Mouse (Mus musculus): ENCODE data around the gene Deaf1. TPM values are rescaled to one million over a fixed set of nuclear protein-coding genes. Genes with fewer than 3 reads are reported as not detected.

Gene Deaf1
- total and polyA plus RNA-seq, 3 experiments: 3.5 to 31.6 (median 10.0) TPM

DNA sequence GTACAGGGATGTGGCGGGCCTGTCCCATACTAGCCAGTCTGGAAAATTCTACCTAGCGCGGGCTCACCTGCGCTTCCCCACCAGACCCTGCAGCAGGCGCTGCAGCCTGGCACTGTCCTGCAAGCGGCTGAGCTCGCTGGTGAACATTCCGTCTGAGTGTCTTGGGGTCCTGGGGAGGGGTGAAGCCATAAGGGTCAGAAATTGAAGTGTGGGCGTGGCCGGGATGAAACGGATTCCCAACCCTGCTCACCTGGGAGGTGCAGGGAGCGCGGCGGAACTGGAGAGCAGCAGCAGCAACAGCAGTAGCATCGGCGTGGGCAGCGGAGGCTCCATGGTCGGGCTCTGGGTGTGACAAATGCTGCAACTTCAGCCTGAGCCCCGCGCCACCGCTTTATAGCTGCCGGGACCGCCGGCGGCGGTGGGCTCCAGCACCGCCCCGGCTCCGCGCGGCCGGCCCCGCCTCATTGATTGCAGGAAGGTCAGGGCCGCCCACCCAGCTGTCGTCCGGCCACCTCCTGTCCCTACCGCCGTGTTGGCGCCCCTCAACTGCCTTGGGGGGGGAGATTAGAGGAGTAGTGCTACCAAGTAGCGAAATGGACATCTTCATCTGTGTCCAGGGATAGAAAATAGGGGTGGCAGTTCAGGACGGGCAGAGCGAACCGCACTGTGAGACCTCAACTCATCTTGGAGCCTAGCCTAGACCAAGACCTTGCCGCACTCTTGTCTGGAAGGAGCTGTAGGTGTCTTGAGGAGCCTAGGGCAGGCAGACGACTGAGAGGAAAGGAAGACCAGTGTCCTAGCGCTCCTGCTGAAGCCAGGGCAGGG lies 48.5 kb downstream of the Deaf1 start, which contains the start of gene Sct:
TSS of gene Sct (minus strand) at position 368 of the 825 bp plus-strand sequence.
- H3K4me1 ChIP-seq (ENCODE audit: control insufficient read depth in 1 of 2, insufficient read depth in 2 of 2): peaks cover 51 to 85% of the 10 kb centered on the region in 2 experiments
- H3K4me3 ChIP-seq (replicated peaks in 1 of 3; ENCODE audit: low read depth in 2 of 3, low read length in 2 of 3, poor library complexity in 1 of 3): no peak within 1 kb of the TSS
- TF ChIP-seq ZKSCAN1 (IDR thresholded peaks at IDR 0.05; ENCODE audit: borderline replicate concordance, low read depth, low read length): no peak
- no peak for TF ChIP-seq NRF1 (IDR thresholded peaks at IDR 0.05; ENCODE audit: low read depth, low read length)
- no peak for TF ChIP-seq CHD2 (IDR thresholded peaks at IDR 0.05; ENCODE audit: low read length)
- dilution Hi-C loops (cut with MboI; ENCODE audit: extremely low pct_ligation_motif_present, extremely low pct_unique_long_range_greater_than_20kb, low sequenced_read_pairs) (no loop called here), in situ Hi-C loops (cut with MboI; ENCODE audit: low pct_ligation_motif_present, low pct_unique_long_range_greater_than_20kb, low sequenced_read_pairs) (loop anchor here (5.0 kb wide), 1 partner anchor 38 kb away; no protein-coding TSS in a partner anchor)
- no peak within 1 kb of the TSS for H3K9ac ChIP-seq (ENCODE audit: insufficient read depth, low read depth)
- H3K9me3 ChIP-seq (replicated peaks; ENCODE audit: low read length): no peaks in the 10 kb centered on the region
- peak within 1 kb of the TSS; percentile 93 for H3K27ac ChIP-seq (ENCODE audit: insufficient read depth, low read depth)
- no peak for DNase-seq (ENCODE audit: extremely low read depth)
- no peaks in the 10 kb centered on the region for H3K27me3 ChIP-seq (replicated peaks)
- H3K36me3 ChIP-seq (replicated peaks in 1 of 2; ENCODE audit: control insufficient read depth in 1 of 2, insufficient read depth in 1 of 2, low read length in 1 of 2): peaks cover 0 to 1% of the 10 kb centered on the region in 2 experiments
- 0 out of 2 replicates have a peak within 1 kb of the TSS, but pooled peaks have one; percentile 17 for H3K4me2 ChIP-seq (ENCODE audit: insufficient read depth, low read depth, poor library complexity, severe bottlenecking)
- no peaks in the 10 kb centered on the region for H3K79me2 ChIP-seq (replicated peaks; ENCODE audit: control insufficient read depth, extremely low read depth, insufficient read depth, poor library complexity, severe bottlenecking)

GRCm38 (mm10) chr7:141277701-141278678 lies 49.5 kb downstream of the Deaf1 start:
- no peaks in the 10 kb centered on the region for H3K79me2 ChIP-seq (replicated peaks; ENCODE audit: control insufficient read depth, extremely low read depth, insufficient read depth, poor library complexity, severe bottlenecking)
- dilution Hi-C loops (cut with MboI; ENCODE audit: extremely low pct_ligation_motif_present, extremely low pct_unique_long_range_greater_than_20kb, low sequenced_read_pairs): no loop called here
- in situ Hi-C loops (cut with MboI; ENCODE audit: low pct_ligation_motif_present, low pct_unique_long_range_greater_than_20kb, low sequenced_read_pairs): loop anchor here (5.0 kb wide), 1 partner anchor 39 kb away; no protein-coding TSS in a partner anchor
- TF ChIP-seq CHD1 (IDR thresholded peaks at IDR 0.05; ENCODE audit: low read depth, low read length) (peak; percentile 96), TBP (conservative IDR thresholded peaks at IDR 0.05; ENCODE audit: low read depth, low read length) (peak; percentile 68; the same call in 1 of the 2 replicates), JUN (IDR thresholded peaks at IDR 0.05; ENCODE audit: insufficient read depth, low read depth, low read length) (peak; percentile 86), USF1 (IDR thresholded peaks at IDR 0.05; ENCODE audit: low read depth, low read length) (no peak), ETS1 (conservative IDR thresholded peaks at IDR 0.05; ENCODE audit: low read depth, low read length) (peak; percentile 71), POLR2A (IDR thresholded peaks at IDR 0.05; ENCODE audit: low read depth, low read length) (peak; percentile 63), TCF12 (IDR thresholded peaks at IDR 0.05; ENCODE audit: low read depth, low read length) (peak; percentile 39; the same call in 1 of the 2 replicates), JUND (conservative IDR thresholded peaks at IDR 0.05; ENCODE audit: low read depth, low read length) (peak; percentile 80), MEF2A (IDR thresholded peaks at IDR 0.05; ENCODE audit: borderline replicate concordance, low read depth, low read length) (peak; percentile 49; the same call in 1 of the 2 replicates), ZMIZ1 (IDR thresholded peaks at IDR 0.05; ENCODE audit: low read depth, low read length) (no peak), KAT2A (IDR thresholded peaks at IDR 0.05; ENCODE audit: insufficient replicate concordance, low read length) (no peak), IRF4 (IDR thresholded peaks at IDR 0.05; ENCODE audit: low read depth, low read length) (peak; percentile 82), CHD2 (IDR thresholded peaks at IDR 0.05; ENCODE audit: low read length) (no peak; the same call in 1 of the 2 replicates), HCFC1 (IDR thresholded peaks at IDR 0.05; ENCODE audit: low read depth, low read length) (no peak; the same call in 1 of the 2 replicates), EP300 (IDR thresholded peaks at IDR 0.05; ENCODE audit: low read length) (peak; percentile 53; the same call in 1 of the 2 replicates), USF2 (conservative IDR thresholded peaks at IDR 0.05; ENCODE audit: low read depth, low read length) (no peak), SIN3A (IDR thresholded peaks at IDR 0.05; ENCODE audit: low read length) (no peak), MYC (IDR thresholded peaks at IDR 0.05; ENCODE audit: low read depth, low read length) (0 out of 2 replicates have a peak, but pooled peaks have one; percentile 24), MXI1 (IDR thresholded peaks at IDR 0.05; ENCODE audit: low read depth, low read length) (no peak)
- peaks cover 0 to 9% of the 10 kb centered on the region in 2 experiments for H3K36me3 ChIP-seq (replicated peaks in 1 of 2; ENCODE audit: control insufficient read depth in 1 of 2, insufficient read depth in 1 of 2, low read length in 1 of 2)
- peaks cover 51 to 88% of the 10 kb centered on the region in 2 experiments for H3K4me1 ChIP-seq (ENCODE audit: control insufficient read depth in 1 of 2, insufficient read depth in 2 of 2)
- H3K27me3 ChIP-seq (replicated peaks): no peaks in the 10 kb centered on the region
- H3K9ac ChIP-seq (ENCODE audit: insufficient read depth, low read depth): peak overlapping the region; percentile 58
- peak overlapping the region; percentile 93 for H3K27ac ChIP-seq (ENCODE audit: insufficient read depth, low read depth)
- peak overlapping the region; percentile 17; the same call in 1 of the 2 replicates for H3K4me2 ChIP-seq (ENCODE audit: insufficient read depth, low read depth, poor library complexity, severe bottlenecking)
- peak; percentile 77 for DNase-seq (ENCODE audit: extremely low read depth)
- H3K4me3 ChIP-seq (replicated peaks in 1 of 3; ENCODE audit: low read depth in 2 of 3, low read length in 2 of 3, poor library complexity in 1 of 3): no peak overlapping the region
- H3K9me3 ChIP-seq (replicated peaks; ENCODE audit: low read length): no peaks in the 10 kb centered on the region

Measured in CH12.LX (cell line).